Mouse (Mus musculus) thymus, adult 2 months (tissue): ENCODE measurements around the gene Sgms1. TPM values are rescaled to one million over a fixed set of nuclear protein-coding genes. Genes with fewer than 3 reads are reported as not detected.

Source experiments
- DNase-seq: peaks from one replicate; pipeline ENCODE4 v3.0.0; 2021
- H3K27ac ChIP-seq: fragments of 200-500 bp; 2 replicates; pipeline ENCODE4 v1.5.1; 2012; ENCODE audit warnings: low read length, control low read depth; ENCODE audit not compliant: control insufficient read depth, insufficient read depth
- H3K27me3 ChIP-seq: fragments of 200-500 bp; 2 replicates; pipeline ENCODE4 v1.6.1; 2012; ENCODE audit warnings: mild to moderate bottlenecking, low read length, moderate library complexity, mixed read lengths; ENCODE audit not compliant: control insufficient read depth, insufficient read depth
- H3K36me3 ChIP-seq: fragments of 200-500 bp; 2 replicates; pipeline ENCODE4 v1.6.1; 2012; ENCODE audit warnings: mild to moderate bottlenecking, low read length, moderate library complexity; ENCODE audit not compliant: control insufficient read depth, insufficient read depth
- H3K4me1 ChIP-seq: fragments of 200-500 bp; replicated peaks from 2 replicates; pipeline ENCODE4 v1.6.1; 2012; ENCODE audit warnings: low read length; ENCODE audit not compliant: control insufficient read depth, insufficient read depth
- H3K4me3 ChIP-seq: fragments of 200-500 bp; 2 replicates; pipeline ENCODE4 v1.5.1; 2012; ENCODE audit warnings: mild to moderate bottlenecking, low read length, control low read depth, moderate library complexity; ENCODE audit not compliant: control insufficient read depth, insufficient read depth
- CTCF ChIP-seq: fragments of 200-500 bp; IDR thresholded peaks from 2 replicates; pipeline ENCODE4 v1.5.1; 2012; ENCODE audit warnings: mild to moderate bottlenecking, control low read depth, low read length, moderate library complexity, borderline replicate concordance; ENCODE audit not compliant: control insufficient read depth, poor library complexity, insufficient read depth; ENCODE audit errors: extremely low read depth
- POLR2A ChIP-seq: fragments of 200-500 bp; IDR thresholded peaks from 2 replicates; pipeline ENCODE4 v1.6.1; 2012; ENCODE audit warnings: mild to moderate bottlenecking, low read length, control low read depth, moderate library complexity; ENCODE audit not compliant: control insufficient read depth, poor library complexity, insufficient read depth; ENCODE audit errors: extremely low read depth
- WGBS: fragments of 180-500 bp; shearing (Covaris S2); methylation state at CpG from one replicate; pipeline ENCODE4 v1.1.7; 2018; 5-methylcytosine and 5-hydroxymethylcytosine counted together
- polyA plus RNA-seq: library from polyadenylated mRNA; depleted of rRNA; stranded (reverse); fragments of >200 nt; gene quantifications from 2 replicates; pipeline ENCODE4 v1.2.3, GENCODE M21; 2012

The Sgms1 gene
- polyA plus RNA-seq, 1 experiment: 7.4 TPM

DNA sequence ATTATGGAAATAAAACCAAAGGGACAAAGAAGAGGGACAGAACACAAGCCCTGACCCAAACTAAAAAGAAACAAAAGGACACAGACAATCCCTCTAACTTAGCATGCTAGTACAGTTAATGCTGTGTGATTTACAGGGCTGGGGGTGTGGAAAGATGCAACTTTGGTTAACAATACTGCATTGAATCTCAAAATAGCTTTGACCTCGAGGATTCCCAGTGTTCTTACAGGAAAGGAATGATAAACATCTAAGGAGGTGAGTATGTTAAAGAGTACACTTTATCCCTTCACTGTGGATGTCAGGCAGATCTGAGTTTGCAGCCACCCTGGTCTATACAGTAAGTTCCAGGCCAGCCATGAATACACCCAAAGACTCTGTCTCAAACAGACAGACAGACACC, 194.7 kb downstream of the Sgms1 start:
- DNase-seq: no peak
- Histone ChIP-seq H3K36me3 (no peaks in the 10 kb centered on the region), H3K4me1 (peaks cover 5% of the 10 kb centered on the region), H3K27me3 (no peaks in the 10 kb centered on the region), H3K27ac (no peak overlapping the region), H3K4me3 (no peak overlapping the region)
- TF ChIP-seq POLR2A: no peak
- no peak for TF ChIP-seq CTCF
- WGBS: 59% methylated on average over 1 of the region's 1 CpGs

DNA sequence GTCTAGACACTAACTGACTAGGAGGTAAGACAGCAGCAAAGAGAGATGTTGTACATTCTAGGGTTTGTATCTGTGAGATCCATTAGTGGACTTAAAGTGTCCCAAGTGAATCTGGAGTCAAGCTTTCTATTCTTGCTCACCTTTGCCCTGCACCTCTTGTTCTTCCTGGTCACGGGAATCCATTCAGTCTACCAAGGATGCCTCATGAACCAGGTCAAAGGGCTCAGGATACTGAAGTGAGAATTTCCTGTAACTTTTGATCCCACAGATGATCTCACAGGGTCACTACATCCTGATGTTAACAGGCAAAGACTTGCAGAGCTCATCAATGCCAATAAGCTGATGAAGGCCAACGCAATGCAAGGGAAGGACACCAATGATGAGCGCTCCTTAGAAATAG, 195.4 kb downstream of the Sgms1 start:
- Histone ChIP-seq H3K4me1 (peaks cover 5% of the 10 kb centered on the region), H3K27ac (no peak overlapping the region), H3K4me3 (no peak overlapping the region), H3K27me3 (no peaks in the 10 kb centered on the region), H3K36me3 (no peaks in the 10 kb centered on the region)
- TF ChIP-seq CTCF: no peak
- no peak for TF ChIP-seq POLR2A
- DNase-seq: no peak
- WGBS: 96% methylated on average over 3 of the region's 3 CpGs

DNA sequence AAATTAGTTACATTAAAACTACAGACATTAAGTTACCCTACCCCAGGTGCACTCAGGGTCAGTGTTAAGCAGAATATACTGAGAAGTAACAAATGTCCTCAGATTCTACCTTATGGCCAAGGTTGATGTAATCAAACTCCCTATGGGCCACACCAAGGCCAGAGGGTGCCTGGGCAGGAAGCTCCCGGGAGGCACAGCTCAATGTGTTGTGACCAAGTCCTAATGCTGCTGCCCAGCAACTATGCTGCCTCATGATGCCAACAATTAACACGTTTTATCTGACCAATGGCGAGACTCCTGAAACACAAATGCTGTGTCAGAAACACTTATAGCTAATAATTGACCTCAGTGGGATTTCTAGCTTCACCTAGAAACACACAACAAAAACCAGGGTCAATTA, 197.9 kb downstream of the Sgms1 start:
- TF ChIP-seq POLR2A (no peak), CTCF (no peak)

DNA sequence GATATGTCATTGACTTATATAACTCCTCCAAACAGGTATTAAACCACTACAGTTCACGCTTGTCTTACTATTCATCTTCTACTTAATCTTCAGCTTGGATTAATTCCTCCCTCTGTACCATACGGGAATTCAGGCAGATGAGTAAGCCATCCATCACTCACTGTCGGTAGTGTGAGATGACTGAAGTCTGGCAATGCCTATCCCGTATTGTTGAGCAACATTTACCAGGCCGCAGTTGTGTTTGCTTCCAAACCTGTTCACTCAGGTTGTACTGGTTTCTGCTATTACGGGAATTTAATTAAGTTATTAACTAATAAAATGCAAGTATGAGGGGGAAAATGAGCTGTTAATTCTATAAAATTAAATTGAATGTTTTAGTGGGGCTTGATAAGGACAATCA, 199.6 kb downstream of the Sgms1 start:
- Histone ChIP-seq H3K36me3 (no peaks in the 10 kb centered on the region), H3K4me1 (peaks cover 9% of the 10 kb centered on the region), H3K27me3 (no peaks in the 10 kb centered on the region), H3K4me3 (no peak overlapping the region), H3K27ac (no peak overlapping the region)
- WGBS: 95% methylated on average over 6 of the region's 6 CpGs
- no peak for DNase-seq
- no peak for TF ChIP-seq CTCF
- TF ChIP-seq POLR2A: no peak

More for the DNA sequence above, 197.9 kb downstream of the Sgms1 start:
- Histone ChIP-seq H3K36me3 (no peaks in the 10 kb centered on the region), H3K27ac (no peak overlapping the region), H3K4me1 (peaks cover 5% of the 10 kb centered on the region), H3K4me3 (no peak overlapping the region), H3K27me3 (no peaks in the 10 kb centered on the region)
- no peak for DNase-seq
- 98% methylated on average over 3 of the region's 3 CpGs for WGBS

DNA sequence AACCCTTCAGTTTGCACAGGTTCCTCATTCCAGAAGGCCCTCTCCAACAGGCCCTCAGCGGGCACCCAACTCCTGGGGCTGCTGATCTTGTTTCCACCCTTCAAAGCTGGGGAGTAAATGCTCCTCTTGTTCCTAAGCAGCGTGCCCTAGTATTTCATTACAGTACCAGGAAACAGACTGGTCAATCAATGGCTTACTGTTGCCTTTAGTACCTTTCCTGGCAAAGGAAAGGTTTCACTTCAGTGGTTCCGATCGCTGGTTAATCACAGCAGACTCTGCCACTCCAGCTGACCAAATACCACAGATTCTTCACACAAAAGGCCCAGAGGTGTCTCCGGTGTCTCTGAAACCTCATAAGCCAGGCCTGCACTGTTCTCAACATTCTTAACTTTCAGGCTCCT, 200.5 kb downstream of the Sgms1 start:
- no peak for TF ChIP-seq POLR2A
- TF ChIP-seq CTCF: no peak
- no peak overlapping the region for H3K4me3 ChIP-seq
- H3K36me3 ChIP-seq: no peaks in the 10 kb centered on the region
- no peak overlapping the region for H3K27ac ChIP-seq
- no peaks in the 10 kb centered on the region for H3K27me3 ChIP-seq
- WGBS: 92% methylated on average over 5 of the region's 5 CpGs
- DNase-seq: no peak
- H3K4me1 ChIP-seq: peaks cover 9% of the 10 kb centered on the region

DNA sequence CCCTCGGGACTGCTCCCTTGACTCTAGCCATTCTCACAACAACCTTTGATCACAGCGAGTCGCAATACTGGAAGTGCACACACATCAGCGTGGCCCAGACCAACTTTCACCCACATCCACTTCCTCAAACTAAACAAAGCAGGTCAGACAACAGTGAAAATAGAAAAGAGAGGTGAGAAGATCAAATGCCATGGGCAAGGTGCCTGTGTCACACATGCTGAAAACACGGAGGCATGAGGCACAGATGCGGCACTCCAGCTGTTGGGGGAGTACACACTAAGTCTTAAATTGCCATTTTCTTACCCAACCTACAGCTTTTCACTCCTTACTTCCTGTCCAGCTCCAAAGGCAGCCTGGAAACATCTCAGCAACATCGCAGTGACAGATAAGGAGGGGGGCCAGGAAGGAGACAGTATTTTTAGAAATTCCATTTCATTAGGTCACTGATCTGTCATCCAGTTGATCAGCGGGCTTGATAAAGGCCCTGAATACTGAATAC, 202.9 kb downstream of the Sgms1 start:
- peaks cover 9% of the 10 kb centered on the region for H3K4me1 ChIP-seq
- no peaks in the 10 kb centered on the region for H3K36me3 ChIP-seq
- H3K27ac ChIP-seq: peak overlapping the region; percentile 50; the same call in 1 of the 2 replicates
- H3K27me3 ChIP-seq: no peaks in the 10 kb centered on the region
- TF ChIP-seq POLR2A (no peak), CTCF (no peak)
- no peak overlapping the region for H3K4me3 ChIP-seq
- WGBS: 16% methylated on average over 8 of the region's 8 CpGs
- peak; percentile 27 for DNase-seq

DNA sequence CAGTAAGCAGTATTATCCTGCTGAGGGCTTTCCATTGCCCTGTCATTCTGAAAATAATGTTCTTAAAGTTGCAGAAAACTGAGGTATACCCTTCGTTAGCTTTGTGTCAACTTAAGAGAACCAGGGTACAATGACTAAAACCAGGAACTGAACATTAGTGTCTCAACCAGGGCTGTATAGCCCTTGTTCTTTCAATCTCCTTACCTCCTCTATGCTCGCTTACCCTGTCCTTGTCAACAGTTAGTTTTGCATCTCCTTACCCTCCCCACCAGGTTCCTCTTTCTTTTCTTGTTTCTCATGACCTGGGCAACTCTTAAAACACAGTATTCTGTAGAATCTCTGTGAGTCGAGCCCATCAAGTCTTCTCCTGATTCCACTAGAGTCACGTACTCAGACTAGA, 206.5 kb downstream of the Sgms1 start:
- no peak overlapping the region for H3K27ac ChIP-seq
- TF ChIP-seq POLR2A (no peak), CTCF (no peak)
- peaks cover 14% of the 10 kb centered on the region for H3K4me1 ChIP-seq
- DNase-seq: no peak
- 75% methylated on average over 4 of the region's 4 CpGs for WGBS
- H3K27me3 ChIP-seq: no peaks in the 10 kb centered on the region
- no peak overlapping the region for H3K4me3 ChIP-seq
- no peaks in the 10 kb centered on the region for H3K36me3 ChIP-seq
